Mouse (Mus musculus) 3134 (cell line): ENCODE measurements around the gene Hist1h4k.

Experiments
- DNase-seq: peaks from one replicate; pipeline ENCODE4 v3.0.0-alpha.2; 2011; ENCODE audit warnings: low spot score; ENCODE audit not compliant: insufficient read length; ENCODE audit errors: extremely low read depth

Hist1h4k gene

GRCm38 (mm10) chr13:21755707-21756106 lies 5.4 kb upstream of the Hist1h4k start:
- DNase-seq, result no peak

- DNase-seq, result peak; percentile 72
Measured at GRCm38 (mm10) chr13:21754294-21755001, 4.1 kb upstream of the Hist1h4k start.

- DNase-seq, result peak; percentile 95
Measured at GRCm38 (mm10) chr13:21753524-21754285, 3.4 kb upstream of the Hist1h4k start, which contains the start of the genes Hist1h2ak and Hist1h2bn. TSS of gene Hist1h2ak (minus strand) at chr13:21753827. TSS of gene Hist1h2bn (plus strand) at chr13:21754123.

- no peak for DNase-seq
Measured at GRCm38 (mm10) chr13:21753051-21753523, 2.8 kb upstream of the Hist1h4k start.

DNA sequence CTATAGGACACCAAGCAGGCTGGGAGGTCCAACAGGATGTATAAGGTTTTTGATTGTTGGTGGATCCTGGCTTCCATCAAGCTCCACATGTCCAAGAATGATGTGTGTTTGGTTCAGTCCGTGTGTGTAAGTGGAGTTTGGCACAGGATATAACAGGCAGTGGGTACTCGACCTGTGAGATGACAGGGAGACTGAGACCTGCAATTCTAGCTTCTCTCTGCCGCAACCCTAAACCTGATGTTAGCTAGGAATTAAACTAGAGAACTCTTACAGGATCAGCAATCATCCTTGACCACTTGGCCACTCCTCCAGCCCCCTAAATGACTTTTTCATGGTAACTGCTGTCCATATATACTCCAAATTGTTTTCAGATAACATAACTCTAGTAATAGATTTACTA lies 2.1 kb upstream of the Hist1h4k start:
- peak; percentile 51 for DNase-seq

GRCm38 (mm10) chr13:21751827-21752226 lies 1.5 kb upstream of the Hist1h4k start:
- DNase-seq, result peak; percentile 46

GRCm38 (mm10) chr13:21751417-21751816 lies 1.1 kb upstream of the Hist1h4k start:
- peak; percentile 37 for DNase-seq

- DNase-seq, result no peak
Measured at GRCm38 (mm10) chr13:21749387-21750158, 732 bp downstream of the Hist1h4k start.

- DNase-seq, result no peak
Measured at GRCm38 (mm10) chr13:21745006-21745405, 5.3 kb downstream of the Hist1h4k start.

DNA sequence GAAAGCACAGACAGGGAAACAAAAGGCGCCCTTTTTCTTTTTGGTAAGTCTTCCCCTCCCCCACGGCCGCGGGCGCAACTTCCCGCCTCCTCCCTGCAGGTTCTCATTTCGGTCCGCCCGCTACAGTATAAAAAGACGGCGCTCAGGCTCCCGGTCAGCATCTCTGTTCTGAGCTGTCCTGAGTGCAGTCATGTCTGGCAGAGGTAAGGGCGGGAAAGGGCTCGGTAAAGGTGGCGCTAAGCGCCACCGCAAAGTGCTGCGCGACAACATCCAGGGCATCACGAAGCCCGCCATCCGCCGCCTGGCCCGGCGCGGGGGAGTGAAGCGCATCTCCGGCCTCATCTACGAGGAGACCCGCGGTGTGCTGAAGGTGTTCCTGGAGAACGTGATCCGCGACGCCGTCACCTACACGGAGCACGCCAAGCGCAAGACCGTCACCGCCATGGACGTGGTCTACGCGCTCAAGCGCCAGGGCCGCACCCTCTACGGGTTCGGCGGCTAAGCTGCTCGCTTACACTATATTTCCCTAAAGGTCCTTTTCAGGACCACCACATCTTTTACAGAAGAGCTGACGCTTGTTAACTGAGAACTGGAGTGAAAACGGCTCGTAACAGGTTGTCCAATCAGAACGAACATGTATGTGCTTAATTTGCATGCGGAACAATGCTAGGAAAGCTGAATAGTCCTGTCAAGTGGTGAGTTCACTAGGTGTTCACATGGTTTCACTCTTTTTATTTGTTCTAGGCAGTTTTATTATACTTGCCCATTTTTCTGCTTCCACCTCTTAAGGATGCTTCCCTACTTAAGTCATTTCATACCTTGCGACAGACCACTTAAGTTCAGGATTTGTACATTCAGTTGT lies 15.2 kb downstream of the Hist1h4k start, which contains the start of gene Hist1h4j:
Hist1h4j (plus strand) TSS at position 159 of the 862 bp plus-strand sequence.
- DNase-seq, result peak; percentile 97

- DNase-seq, result peak; percentile 69
Measured at GRCm38 (mm10) chr13:21734010-21734905, 16.0 kb downstream of the Hist1h4k start.

- peak; percentile 52 for DNase-seq
Measured at GRCm38 (mm10) chr13:21733466-21733865, 16.8 kb downstream of the Hist1h4k start.

GRCm38 (mm10) chr13:21729544-21729943 lies 20.8 kb downstream of the Hist1h4k start:
- DNase-seq, result no peak

- no peak for DNase-seq
Measured at GRCm38 (mm10) chr13:21727948-21728572, 22.2 kb downstream of the Hist1h4k start.

DNA sequence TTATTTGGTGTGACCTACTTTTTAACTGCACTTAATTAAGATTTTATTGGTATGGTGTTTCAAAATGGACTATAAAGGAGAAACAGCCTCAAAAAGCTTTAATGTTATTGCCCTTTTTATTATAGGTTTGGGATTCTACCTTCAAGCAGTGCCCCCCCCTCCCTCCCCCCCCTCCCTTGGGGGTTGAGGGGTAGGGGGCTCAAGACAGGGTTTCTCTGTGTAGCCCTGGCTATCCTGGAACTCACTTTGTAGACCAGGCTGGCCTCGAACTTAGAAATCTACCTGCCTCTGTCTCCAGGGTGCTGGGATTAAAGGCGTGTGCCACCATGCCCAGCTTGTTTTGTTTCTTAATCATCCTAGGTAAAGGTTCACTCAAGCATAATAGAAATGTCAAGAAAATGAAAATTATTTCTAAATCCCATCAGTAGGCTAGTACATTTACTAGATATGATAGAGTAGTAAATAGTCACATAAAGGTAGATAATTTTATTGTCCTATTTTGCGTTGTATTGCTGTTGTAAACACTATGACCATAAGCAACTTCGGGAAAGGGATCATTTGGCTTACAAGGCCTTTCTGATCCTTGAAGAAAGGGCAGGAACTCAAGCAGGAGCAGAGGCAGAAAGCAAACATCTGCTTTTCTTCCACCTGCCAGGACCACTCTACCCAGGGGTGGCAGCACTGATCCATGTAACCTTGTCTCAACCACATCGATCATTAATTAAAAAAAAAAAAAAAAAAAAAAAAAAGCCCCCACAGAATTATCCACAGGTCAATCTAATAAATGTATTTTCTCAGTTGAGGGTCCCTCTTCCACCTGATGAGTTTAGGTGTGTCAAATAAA lies 27.1 kb downstream of the Hist1h4k start:
- DNase-seq, result peak; percentile 37

- DNase-seq, result no peak
Measured at GRCm38 (mm10) chr13:21722373-21722925, 27.9 kb downstream of the Hist1h4k start.

- DNase-seq, result peak; percentile 92
Measured at GRCm38 (mm10) chr13:21721757-21722372, 28.4 kb downstream of the Hist1h4k start, which contains the start of gene Hist1h2bm. TSS of gene Hist1h2bm (plus strand) at chr13:21722044.
